Mouse (Mus musculus) heart, adult 2 months (tissue): ENCODE results near the gene Sema3g. TPM values are rescaled to one million over a fixed set of nuclear protein-coding genes. Genes with fewer than 3 reads are reported as not detected.

Source experiments
- DNase-seq, 2 experiments: peaks; one replicate each; pipeline ENCODE4 v3.0.0; 2021
- H3K27ac ChIP-seq: fragments of 200-600 bp; 2 replicates; pipeline ENCODE4 v1.8.1; 2022
- H3K27me3 ChIP-seq: fragments of 200-500 bp; 2 replicates; pipeline ENCODE4 v1.6.1; 2012; ENCODE audit warnings: mild to moderate bottlenecking, low read length, inconsistent platforms, mixed read lengths; ENCODE audit not compliant: control insufficient read depth, insufficient read depth
- H3K36me3 ChIP-seq: fragments of 200-500 bp; 2 replicates; pipeline ENCODE4 v1.6.1; 2012; ENCODE audit warnings: low read length, inconsistent platforms; ENCODE audit not compliant: control insufficient read depth, insufficient read depth
- H3K4me1 ChIP-seq: fragments of 200-500 bp; 2 replicates; pipeline ENCODE4 v1.6.1; 2011; ENCODE audit warnings: low read length; ENCODE audit not compliant: control insufficient read depth, insufficient read depth
- H3K4me3 ChIP-seq: fragments of 200-600 bp; 2 replicates; pipeline ENCODE4 v1.8.1; 2022
- H3K79me2 ChIP-seq: fragments of 200-500 bp; replicated peaks from 2 replicates; pipeline ENCODE4 v1.6.1; 2012; ENCODE audit warnings: mild to moderate bottlenecking, inconsistent platforms, low read length, moderate library complexity, mixed read lengths; ENCODE audit not compliant: control insufficient read depth, insufficient read depth
- H3K9ac ChIP-seq: fragments of 200-500 bp; 2 replicates; pipeline ENCODE4 v1.6.1; 2012; ENCODE audit warnings: low read depth, mild to moderate bottlenecking, control low read depth, inconsistent platforms, low read length, mixed read lengths
- CTCF ChIP-seq: fragments of 200-600 bp; IDR thresholded peaks from 2 replicates; pipeline ENCODE4 v1.8.1; 2022; ENCODE audit warnings: antibody characterized with exemption, mild to moderate bottlenecking, moderate library complexity
- EP300 ChIP-seq: fragments of 200-500 bp; IDR thresholded peaks from 2 replicates; pipeline ENCODE4 v1.6.1; 2011; ENCODE audit warnings: low read depth, low read length, control low read depth; ENCODE audit not compliant: insufficient read depth
- POLR2A ChIP-seq: fragments of 200-500 bp; IDR thresholded peaks from 2 replicates; pipeline ENCODE4 v1.6.1; 2011; ENCODE audit warnings: mild to moderate bottlenecking, low read depth, low read length, control low read depth; ENCODE audit not compliant: insufficient read depth
- WGBS: fragments of 180-500 bp; shearing (Covaris S2); methylation state at CpG from one replicate; pipeline ENCODE4 v1.1.7; 2018; 5-methylcytosine and 5-hydroxymethylcytosine counted together
- intact Hi-C: fragments of 180-260 bp; cut with DNase I; formaldehyde crosslinking; loops from one replicate; pipeline ENCODE4 v1.15.1; 2025
- polyA plus RNA-seq: library from polyadenylated mRNA; depleted of rRNA; stranded (reverse); fragments of >200 nt; gene quantifications from 2 replicates; pipeline ENCODE4 v1.2.3, GENCODE M21; 2012
- total RNA-seq, 2 experiments: library from RNA; stranded (reverse); gene quantifications; 2 replicates each; pipeline ENCODE4 v1.2.3; 2021

The Sema3g gene
- total and polyA plus RNA-seq, 3 experiments: 6.1 to 15.1 (median 15.0) TPM

DNA sequence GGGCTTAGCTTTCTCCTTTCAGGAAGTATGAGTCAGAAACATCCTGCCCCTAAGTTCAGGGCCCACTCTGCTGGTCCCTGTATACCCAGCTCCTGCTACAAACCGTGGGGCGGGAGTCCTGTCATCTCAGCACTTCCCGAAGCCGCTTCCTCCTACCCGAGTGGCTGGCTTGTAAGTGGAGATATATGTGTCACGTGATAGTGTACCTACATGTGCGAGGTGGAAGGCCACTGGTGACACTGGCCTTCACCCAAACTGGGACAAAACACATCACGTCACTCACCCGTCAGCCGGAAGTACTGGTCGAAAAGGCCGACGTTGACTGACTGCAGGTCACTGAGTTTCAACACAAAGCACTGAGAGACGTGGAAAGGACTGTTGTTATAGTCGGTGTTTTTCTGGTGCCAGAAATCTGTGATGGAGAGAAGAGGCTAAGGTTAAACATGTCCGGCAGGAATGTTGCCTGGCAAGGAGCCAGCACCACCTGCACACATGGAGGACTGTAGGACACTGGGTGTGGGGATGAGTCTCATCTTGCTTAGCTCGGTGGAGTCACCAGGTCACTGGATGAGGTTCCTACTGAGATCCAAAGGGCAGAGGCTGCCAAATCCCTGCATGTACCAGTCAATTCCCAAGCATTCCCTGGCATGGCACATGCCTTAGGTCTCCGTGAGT lies 44.7 kb upstream of the Sema3g start:
- Histone ChIP-seq H3K9ac (no peak overlapping the region), H3K4me3 (no peak overlapping the region), H3K4me1 (peaks cover 6% of the 10 kb centered on the region), H3K36me3 (peaks cover 3% of the 10 kb centered on the region; the same call in 1 of the 2 replicates), H3K79me2 (no peaks in the 10 kb centered on the region), H3K27ac (no peak overlapping the region; the same call in 1 of the 2 replicates), H3K27me3 (no peaks in the 10 kb centered on the region)
- intact Hi-C loops: no loop called here
- TF ChIP-seq CTCF (no peak), POLR2A (no peak), EP300 (no peak)
- WGBS: 26% methylated on average over 18 of the region's 18 CpGs
- peak in 1 of 2 experiments; percentile 64 for DNase-seq

DNA sequence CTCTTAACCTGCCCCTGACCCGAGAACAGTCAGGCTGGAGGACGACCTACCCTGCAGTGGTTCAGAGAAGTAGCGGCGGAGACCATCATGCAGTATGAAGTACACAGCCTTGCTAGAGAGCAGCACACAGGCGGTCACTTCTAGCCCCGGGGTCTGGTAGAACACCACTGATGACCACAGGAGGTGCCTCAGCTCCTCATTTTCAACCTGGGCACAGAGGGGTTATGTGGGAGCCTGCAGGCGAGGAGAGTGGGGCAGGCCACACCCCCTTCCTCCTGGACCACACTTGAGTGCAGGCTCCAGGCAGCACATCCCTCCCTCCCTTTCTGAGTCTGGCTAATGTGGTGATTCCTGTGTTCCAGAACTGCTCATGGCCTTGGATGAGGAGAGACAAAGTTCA lies 44.1 kb upstream of the Sema3g start:
- H3K36me3 ChIP-seq: peaks cover 3% of the 10 kb centered on the region; the same call in 1 of the 2 replicates
- 65% methylated on average over 7 of the region's 7 CpGs for WGBS

DNA sequence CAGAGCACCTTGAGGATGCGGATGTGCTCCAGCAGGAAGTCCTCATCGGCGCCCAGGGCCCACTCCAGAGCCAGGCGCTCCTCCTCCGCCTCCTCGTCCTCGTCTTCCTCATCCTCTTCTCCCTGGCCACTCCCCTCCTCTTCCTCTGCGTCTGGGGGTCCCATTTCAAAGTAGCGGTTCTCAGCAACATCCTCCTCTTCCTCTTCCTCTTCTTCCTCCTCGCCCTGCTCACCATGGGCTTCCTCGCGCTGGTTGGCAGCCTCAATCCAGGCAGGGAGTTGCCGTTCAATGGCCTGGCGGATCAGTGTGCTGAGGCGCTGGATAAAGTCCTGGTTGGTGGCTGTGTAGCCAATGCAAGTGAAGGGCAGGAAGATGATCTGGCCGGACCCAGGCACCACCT lies 40.4 kb upstream of the Sema3g start:
- H3K4me3 ChIP-seq: no peak overlapping the region
- no peak overlapping the region for H3K27ac ChIP-seq
- H3K36me3 ChIP-seq: peaks cover 3% of the 10 kb centered on the region; the same call in 1 of the 2 replicates
- peaks cover 9% of the 10 kb centered on the region for H3K4me1 ChIP-seq
- H3K79me2 ChIP-seq: no peaks in the 10 kb centered on the region
- 60% methylated on average over 16 of the region's 16 CpGs for WGBS
- H3K27me3 ChIP-seq: no peaks in the 10 kb centered on the region
- DNase-seq: no peak
- no peak overlapping the region for H3K9ac ChIP-seq
- intact Hi-C loops: no loop called here
- TF ChIP-seq CTCF: no peak
- no peak for TF ChIP-seq POLR2A
- no peak for TF ChIP-seq EP300

More for the DNA sequence above, 44.1 kb upstream of the Sema3g start:
- Histone ChIP-seq H3K4me3 (no peak overlapping the region), H3K9ac (no peak overlapping the region), H3K27me3 (no peaks in the 10 kb centered on the region), H3K4me1 (peaks cover 6% of the 10 kb centered on the region), H3K79me2 (no peaks in the 10 kb centered on the region), H3K27ac (no peak overlapping the region; the same call in 1 of the 2 replicates)
- no peak for DNase-seq
- intact Hi-C loops: no loop called here
- no peak for TF ChIP-seq POLR2A
- no peak for TF ChIP-seq EP300
- no peak for TF ChIP-seq CTCF

DNA sequence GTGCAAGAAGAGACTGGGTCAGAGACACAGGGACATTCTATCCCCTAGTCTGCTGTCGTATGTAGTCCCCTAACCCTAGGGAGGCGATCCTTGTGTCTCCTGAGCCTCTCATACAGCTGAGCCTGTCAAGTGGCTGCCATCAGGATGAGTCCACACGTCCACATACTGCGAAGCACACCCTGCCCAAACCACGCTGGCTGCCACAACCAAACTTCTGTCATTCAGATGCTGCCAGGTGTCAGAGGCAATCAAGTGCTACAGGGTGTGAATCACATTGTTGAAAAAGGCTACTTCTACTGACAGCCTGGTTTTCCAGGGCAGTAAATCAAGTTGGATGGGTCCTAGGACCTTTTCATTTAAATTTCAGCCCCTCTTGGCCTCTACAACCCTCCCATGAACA lies 39.9 kb upstream of the Sema3g start:
- Histone ChIP-seq H3K4me1 (peaks cover 11% of the 10 kb centered on the region), H3K79me2 (no peaks in the 10 kb centered on the region), H3K27me3 (no peaks in the 10 kb centered on the region), H3K4me3 (no peak overlapping the region), H3K9ac (no peak overlapping the region), H3K27ac (no peak overlapping the region), H3K36me3 (peaks cover 3% of the 10 kb centered on the region; the same call in 1 of the 2 replicates)
- intact Hi-C loops: no loop called here
- no peak for DNase-seq
- no peak for TF ChIP-seq POLR2A
- TF ChIP-seq EP300: no peak
- no peak for TF ChIP-seq CTCF
- 78% methylated on average over 5 of the region's 5 CpGs for WGBS

DNA sequence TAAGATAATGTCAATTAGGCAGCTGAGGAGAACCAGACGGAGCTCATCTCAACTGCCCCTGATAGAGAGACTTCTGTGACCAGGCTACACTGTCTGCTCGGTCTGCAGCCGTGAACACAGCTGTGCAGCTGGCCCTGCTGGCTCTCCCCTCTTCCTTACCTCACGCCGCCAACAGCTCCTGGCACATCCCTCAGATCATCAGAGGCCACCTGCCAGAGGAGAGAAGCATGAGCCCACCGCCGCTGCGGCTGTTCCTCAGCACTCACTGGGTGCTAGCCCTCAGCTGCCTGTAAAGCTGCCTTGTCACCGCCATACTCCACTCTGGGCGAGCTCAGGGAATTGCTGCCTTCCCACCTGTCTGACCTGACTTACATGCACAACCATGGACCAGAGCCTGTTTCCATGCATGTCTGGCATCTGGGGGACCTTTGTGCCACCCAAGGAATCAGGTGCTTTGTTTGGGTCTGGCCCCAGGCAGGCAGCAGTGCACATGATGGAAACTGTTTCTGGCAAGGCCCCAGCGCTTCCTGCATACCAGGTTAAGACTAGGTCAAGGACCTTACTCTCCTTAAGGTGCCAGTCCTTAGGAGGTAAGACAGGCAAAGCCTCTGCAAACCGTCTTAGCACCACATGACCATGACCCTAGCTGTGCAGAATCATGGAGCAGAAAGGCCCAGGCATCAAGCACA lies 37.8 kb upstream of the Sema3g start:
- no peaks in the 10 kb centered on the region for H3K27me3 ChIP-seq
- H3K27ac ChIP-seq: no peak overlapping the region
- DNase-seq: peak in 1 of 2 experiments; percentile 32
- WGBS: 65% methylated on average over 12 of the region's 12 CpGs
- peaks cover 12% of the 10 kb centered on the region for H3K4me1 ChIP-seq
- no peaks in the 10 kb centered on the region for H3K79me2 ChIP-seq
- H3K36me3 ChIP-seq: no peaks in the 10 kb centered on the region; the same call in 1 of the 2 replicates
- TF ChIP-seq CTCF (no peak), EP300 (no peak), POLR2A (no peak)
- H3K9ac ChIP-seq: no peak overlapping the region
- H3K4me3 ChIP-seq: no peak overlapping the region
- intact Hi-C loops: no loop called here

DNA sequence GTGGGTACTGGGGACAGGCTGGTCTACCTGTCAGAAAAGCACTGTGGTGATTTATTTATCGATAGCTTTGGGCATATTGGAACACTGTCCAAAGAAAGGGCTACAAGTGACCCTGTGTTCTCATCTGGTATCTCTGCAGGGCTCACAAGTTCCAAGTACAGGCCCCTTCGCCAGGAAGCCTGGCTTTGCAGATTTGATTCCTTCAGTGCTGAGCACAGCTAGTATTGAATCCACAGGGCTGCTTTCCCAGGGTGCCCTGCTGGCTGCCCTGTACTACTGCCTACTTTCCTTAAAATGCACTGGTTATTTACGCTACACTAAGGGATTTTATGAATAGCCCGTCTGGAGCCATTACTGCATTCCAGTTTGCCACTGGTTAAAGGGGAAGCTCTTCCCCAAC lies 36.1 kb upstream of the Sema3g start:
- Histone ChIP-seq H3K36me3 (no peaks in the 10 kb centered on the region; the same call in 1 of the 2 replicates), H3K9ac (no peak overlapping the region), H3K27me3 (no peaks in the 10 kb centered on the region), H3K4me3 (no peak overlapping the region), H3K4me1 (peaks cover 12% of the 10 kb centered on the region), H3K27ac (peak overlapping the region; percentile 11; the same call in 1 of the 2 replicates), H3K79me2 (no peaks in the 10 kb centered on the region)
- DNase-seq: no peak
- WGBS: 72% methylated on average over 4 of the region's 4 CpGs
- no peak for TF ChIP-seq POLR2A
- no peak for TF ChIP-seq EP300
- TF ChIP-seq CTCF: no peak
- intact Hi-C loops: no loop called here
